Mouse (Mus musculus): ENCODE data around the gene Slc7a7.

Gene Slc7a7

DNA sequence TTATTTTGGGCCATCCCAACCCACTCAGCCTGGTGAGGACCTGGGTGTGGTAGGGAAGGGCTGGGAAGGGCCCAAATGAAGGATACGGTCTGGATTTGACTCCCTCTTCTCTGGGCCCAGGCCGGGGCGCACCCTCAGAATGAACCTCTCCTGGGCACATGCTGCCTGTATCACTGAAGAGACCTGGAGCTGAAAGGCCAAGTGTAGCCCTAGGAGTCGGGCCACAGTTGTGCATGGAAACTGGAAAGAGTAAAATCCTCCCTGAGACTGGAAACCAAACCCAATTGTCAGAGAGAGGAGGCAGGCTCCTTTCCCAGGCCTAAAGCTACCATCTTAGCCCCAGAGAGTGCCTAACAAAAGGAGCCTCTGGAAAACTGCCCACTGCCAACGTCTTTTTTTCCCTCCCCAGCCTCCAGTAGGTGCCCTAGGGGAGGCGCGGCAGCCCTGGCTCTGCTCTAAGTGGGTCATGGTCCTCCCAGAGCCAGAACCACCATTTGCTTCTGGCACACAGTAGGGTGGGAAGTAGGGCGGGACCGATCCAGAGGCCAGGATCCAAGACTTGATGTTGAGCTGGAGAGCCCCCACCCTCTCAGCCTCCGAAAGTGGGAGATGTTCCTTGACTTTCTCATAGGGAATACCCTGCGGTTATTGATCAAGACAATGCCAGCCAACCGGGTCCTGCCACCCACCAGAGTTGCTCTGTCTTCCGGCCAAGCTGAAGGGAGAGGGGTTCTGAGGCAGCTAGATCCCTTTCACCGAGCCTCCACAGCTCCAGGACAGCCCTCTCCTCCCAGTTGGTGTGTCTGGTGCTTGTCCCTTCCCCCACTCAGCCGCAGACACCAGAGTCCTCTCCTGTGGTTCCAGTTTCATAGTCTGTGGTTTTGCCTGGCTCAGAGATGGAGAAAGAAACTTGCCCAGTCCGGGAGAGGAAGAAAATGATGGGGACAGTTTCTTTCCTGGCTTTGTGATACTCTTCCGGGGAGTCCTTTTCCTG lies 15.6 kb upstream of the Slc7a7 start:
- peak; percentile 76 for DNase-seq (ENCODE audit: low read depth, low spot score)

DNA sequence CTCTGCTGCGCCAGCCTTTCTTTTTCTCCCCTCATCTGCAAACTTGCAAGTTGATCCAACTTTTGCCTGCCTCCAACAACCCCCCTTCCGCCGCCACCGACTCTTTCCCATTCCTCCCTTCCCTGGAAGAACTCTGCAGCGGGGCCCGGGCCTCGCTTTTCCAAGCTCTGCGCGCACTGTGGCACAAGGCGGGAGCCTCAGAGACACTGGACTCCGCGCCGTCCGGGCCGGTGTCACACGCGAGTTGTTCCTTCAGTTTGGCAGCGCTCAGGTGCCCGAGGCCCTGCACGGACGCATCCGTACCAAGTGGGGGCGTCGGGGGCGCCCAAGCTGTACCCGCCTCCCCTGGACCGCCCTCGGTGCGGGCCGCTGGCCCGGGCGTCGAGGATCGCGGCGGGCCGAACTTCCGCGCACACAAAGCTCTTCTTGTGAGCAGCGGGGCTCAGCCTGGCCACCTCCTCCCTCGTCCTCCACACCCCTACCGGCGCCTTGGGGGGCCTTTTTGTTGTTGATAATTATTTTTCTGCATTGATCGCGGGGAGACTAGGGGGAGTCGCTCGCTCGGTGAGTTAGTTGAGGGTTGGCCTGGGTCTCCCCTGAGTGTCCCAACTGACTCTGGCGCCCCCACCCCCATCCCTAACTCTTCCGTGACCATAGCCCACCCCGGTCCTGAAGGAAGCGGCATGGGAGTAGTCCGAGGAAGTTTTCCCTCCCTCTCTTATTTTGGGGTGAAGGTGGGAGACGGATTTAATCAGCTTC lies 14.7 kb upstream of the Slc7a7 start:
- DNase-seq (ENCODE audit: low read depth, low spot score), result peak; percentile 57

DNA sequence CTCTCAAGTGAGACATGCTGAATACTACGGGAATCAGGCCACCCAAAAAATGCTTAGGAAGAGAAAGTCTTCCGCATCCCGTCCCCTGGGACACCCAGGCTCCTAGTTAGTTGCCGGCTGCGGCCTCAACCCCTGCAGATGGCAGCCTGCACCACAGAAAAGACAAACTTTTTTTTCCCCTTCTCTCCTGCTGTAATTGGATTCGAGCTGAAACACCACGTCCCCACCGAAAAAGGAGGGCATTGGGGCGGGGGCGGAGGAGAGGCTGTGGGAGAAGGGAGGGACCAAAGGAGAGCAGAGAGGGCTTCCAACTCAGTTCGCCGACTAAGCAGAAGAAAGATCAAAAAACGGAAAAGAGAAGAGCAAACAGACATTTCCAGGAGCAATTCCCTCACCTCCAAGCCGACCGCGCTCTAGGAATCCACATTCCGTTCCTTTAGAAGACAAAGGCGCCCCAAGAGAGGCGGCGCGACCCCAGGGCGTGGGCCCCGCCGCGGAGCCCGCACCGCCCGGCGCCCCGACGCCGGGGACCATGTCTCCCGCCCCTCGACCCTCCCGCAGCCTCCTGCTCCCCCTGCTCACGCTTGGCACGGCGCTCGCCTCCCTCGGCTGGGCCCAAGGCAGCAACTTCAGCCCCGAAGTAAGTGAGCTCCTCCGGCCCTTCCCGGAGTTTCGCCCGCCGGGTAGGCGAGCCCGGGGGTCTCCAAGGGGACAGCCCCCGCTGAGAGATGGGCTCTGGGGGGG lies 13.9 kb upstream of the Slc7a7 start, which contains the start of gene Mmp14:
Gene Mmp14, plus strand, starts transcription at position 279 of the 744 bp plus-strand sequence.
- peak; percentile 92 for DNase-seq (ENCODE audit: low read depth, low spot score)

DNA sequence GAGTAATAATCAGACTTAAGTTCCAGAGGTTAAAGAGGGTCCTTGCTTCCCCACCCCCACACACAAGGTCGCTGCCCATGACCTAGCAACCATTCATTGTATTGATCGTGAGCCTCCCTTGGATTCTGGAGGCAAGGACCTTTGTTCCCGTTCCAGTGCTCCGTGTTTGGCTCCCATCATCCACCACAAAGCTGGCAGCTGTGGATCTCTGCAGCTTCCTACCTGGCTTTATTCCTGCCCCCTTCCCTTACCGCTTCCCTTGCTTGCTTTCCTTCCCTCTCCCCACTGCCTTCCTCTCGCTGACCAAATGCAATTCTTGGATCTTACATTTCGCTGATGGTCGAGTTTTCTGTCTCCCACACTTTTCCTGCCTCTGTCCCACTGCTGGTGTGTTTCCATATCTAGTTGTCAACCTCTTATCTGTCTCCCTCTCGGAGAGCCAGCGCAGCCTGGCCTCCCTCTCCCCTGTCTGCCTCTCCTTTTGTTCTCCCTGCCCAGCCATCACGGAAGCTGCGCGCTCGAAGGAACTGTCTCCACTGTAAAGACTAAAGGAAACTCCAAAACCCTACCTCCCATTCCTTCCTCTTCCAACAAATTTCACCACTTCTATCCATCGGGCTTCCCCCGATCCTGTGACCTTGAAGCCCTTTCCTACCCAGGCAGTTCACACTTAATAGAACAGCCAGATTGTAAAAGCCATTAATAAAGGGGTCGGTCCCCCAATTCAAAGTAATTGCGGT lies 13.0 kb upstream of the Slc7a7 start:
- DNase-seq (ENCODE audit: low read depth, low spot score), result no peak

DNA sequence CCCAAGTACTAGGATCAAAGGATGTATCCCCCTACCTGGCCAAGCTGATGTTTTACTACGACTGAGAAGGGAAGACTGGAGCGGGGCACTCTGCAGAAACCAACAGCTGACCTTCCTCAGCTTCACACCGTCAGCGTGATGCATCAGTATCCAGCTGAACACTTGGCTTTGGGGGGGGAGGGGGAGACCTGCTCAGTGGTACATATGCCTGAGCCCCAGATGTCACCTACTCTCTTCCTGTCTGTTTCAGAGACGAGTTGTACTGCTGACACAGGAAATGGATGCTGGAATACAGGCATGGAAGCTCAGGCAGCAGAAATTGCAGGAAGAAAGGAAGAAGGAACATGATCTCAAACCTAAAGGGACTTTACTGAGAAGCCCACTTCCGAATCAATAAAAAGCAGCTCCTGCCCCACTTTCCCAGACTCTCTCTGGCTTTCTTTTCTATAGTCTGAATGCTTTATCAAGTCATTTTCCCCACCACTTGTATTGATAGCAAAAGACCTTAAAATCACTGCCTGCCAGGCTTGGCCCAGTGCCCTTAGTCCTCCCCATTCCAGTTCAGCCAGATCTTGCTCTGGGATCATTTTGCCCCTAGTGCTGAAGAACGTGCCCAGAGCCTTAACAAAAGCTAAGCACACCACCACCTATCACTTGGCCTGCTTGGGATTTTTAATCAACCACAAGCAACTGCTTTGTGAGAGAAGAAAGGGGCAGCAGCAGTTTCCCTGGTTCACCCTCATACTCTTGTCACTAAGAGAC lies 11.9 kb upstream of the Slc7a7 start:
- peak; percentile 34 for DNase-seq (ENCODE audit: low read depth, low spot score)

DNA sequence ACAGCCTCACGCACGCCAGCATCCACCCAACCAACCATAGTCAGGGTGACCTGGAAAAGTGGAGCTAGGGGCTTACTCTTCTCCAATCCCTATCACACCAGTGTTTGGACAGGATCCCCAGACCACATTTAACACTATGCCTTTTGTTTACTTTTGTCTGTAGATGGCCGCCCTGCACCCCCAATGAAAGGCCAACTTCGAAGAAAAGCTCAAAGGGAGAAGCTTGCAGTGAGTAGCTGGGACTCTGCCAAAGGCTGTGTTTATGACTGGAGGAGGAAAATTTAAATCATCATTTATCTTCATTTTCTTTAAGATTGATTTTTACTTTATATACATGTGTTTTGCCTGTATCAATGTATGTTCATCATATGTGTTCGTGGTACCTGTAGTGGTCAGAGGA lies 10.8 kb upstream of the Slc7a7 start:
- DNase-seq (ENCODE audit: low read depth, low spot score), result no peak

DNA sequence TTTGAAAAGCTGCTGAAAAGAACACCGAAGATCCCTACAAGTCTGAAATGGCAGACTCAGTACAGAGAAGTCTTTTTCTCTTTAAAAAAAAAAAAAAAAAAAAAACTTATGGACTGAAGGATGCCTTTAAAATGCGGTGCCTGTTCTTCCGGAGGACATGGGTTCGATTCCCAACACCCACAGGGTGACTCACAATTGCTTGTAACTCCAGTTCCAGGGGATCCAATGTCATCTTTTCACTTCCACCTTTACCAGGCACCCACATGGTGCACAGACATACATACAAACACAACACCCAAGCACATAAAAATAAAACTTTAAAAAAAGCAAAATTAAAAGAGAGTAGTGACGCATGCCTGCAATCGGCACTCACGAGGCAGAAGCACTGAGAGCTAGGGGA lies 10.1 kb upstream of the Slc7a7 start:
- peak; percentile 60 for DNase-seq (ENCODE audit: low read depth, low spot score)

DNA sequence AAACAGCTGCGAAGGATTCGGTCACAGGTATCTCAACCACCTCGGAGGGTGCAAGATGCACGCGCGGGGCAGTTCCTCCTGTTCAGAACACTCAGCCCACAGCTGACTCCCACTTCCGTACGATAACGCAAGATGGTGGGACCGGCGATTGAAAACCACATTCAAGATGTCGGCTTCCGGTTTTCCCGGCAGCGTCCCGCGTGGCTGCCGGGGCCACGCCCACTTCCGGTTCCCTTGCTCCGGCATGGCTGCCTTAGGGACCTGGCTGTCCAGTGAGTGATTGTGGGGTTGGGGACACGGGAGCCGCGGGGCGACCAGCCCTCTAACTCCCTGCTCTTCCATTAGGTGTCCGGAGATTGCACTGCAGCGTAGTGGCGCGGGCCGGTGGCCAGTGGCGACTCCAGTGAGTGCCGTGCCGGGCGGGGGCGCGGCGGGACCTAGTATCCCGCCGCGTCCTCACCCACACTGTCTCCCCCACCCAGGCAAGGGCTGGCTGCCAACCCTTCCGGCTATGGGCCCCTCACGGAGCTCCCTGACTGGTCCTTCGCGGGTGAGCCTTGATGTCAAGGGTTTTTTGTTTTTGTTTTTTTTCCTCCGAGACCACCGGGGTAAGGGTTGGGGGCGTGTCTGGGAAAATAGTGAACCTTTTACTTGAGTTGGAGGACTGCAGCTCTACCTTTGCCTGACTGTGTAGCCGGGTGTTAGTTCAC lies 9.3 kb upstream of the Slc7a7 start, which contains the start of gene Mrpl52:
Gene Mrpl52, plus strand, starts transcription at position 221 of the 710 bp plus-strand sequence.
- peak; percentile 91 for DNase-seq (ENCODE audit: low read depth, low spot score)

DNA sequence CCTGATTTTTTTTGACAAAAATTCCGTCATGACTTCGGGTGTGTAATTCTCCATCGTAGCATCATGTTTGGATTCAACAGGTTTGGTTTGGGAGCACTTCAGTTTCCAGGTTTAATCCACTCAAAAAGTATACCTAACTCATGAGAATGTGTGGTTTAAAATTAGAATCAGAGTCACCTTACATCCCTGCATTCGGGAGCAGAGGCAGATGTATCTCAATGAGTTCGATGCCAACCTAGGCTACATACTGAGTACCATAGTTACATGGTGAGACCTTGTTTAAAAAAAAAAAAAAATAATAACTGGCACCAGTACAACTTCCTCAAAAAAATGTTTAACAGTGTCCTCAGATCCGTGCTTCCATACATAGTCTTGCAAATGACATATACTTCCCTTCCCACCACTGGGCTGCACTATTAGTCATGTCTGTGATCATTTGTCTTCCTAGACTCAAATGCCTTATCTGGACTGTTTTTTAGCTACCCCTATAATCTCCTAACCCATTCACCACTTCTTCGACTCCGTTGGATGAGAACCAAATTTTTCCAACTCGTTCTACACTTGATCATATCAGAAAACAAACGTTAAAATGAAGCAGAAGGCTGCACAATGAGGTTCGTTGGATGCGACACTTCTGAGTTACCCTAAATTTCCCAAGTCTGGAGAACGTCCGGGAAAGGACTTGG lies 8.6 kb upstream of the Slc7a7 start:
- DNase-seq (ENCODE audit: low read depth, low spot score), result peak; percentile 58

DNA sequence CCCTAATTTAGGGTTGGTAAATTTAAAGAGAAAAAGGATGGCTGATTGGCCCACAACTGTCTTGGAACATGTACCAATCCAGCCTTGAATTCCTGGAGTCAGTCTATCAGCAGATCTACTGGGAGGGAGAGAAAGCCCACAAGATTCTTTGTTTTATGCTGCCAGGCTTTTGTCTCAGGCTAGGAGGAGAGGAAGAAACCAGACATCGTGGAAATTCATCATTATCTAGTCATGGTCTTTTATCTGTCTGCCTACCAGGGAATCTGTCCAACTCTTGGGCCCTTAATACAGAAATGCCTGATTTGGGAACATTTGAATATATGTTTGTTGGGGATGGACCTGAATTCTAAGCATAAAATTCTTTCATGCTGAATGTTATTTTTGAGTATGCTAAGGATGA lies 8.0 kb upstream of the Slc7a7 start:
- no peak for DNase-seq (ENCODE audit: low read depth, low spot score)

DNA sequence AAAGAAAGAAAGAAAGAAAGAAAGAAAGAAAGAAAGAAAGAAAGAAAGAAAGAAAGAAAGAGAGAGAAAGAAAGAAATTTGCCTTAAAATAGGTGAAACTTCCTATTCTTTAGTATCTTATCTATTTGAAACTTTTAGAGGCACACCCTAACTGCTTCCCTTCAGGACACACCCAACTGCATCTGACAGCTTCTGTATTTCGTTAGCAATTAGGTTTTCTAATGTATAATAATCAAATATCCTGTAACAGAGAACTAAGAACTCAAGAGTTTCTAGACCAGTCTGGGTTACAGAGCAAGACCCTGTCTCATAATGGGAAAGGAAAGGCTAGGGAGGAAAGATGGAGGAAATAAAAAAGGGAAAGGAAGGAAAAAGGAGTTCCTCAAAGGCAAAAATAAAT lies 7.1 kb upstream of the Slc7a7 start:
- no peak for DNase-seq (ENCODE audit: low read depth, low spot score)

DNA sequence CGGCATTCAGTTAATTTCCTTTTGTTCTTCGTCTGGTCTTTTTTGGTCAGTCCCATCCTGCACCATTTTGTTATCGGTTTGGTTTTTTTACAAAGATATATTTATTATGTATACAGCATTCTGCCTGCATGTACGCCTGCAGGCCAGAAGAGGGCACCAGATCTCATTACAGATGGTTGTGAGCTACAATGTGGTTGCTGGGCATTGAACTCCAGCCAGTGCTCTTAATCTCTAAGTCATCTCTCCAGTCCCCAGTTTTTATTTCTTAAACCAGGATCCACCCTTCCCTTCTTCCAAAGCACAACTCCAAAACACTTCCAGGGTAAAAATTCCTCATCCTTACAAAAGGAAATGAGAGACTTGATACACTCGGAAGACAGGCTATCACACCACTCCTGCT lies 5.8 kb upstream of the Slc7a7 start:
- peak; percentile 65 for DNase-seq (ENCODE audit: low read depth, low spot score)

DNA sequence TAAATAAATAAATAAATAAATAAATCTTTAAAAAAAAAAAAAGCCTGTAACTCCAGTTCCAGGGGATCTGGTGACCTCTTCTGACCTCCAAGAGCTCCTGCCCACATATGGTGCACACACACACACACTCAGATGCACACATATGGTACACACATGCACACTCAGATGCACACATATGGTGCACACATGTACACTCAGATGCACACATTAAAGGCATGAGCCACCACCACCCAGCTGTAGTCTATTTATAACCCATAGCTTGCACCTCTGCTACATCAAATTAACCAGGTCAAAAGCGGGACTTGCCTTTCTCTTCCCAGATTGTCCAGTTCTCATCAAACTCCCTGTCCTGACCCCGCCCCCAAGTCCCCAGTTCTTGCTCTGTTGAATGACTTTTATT lies 3.4 kb upstream of the Slc7a7 start:
- no peak for DNase-seq (ENCODE audit: low read depth, low spot score)

DNA sequence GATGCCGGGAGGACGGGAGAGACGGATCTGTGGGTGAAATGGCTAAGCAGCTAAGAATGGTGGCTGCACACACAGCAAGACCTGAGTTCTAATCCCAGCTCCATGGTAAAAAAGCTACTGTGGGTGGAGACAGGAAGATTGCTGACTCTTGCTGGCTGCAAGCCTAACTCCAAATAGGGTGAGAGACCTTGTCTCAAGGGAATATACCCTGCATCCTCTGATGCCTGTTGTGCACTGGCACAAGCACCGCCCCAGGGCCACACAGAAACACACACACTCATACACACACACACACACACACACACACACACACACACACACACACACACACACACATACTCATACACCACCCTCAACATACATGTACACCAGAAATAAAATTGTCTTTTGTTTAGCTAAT lies 750 bp downstream of the Slc7a7 start:
- DNase-seq (ENCODE audit: low read depth, low spot score), result no peak

DNA sequence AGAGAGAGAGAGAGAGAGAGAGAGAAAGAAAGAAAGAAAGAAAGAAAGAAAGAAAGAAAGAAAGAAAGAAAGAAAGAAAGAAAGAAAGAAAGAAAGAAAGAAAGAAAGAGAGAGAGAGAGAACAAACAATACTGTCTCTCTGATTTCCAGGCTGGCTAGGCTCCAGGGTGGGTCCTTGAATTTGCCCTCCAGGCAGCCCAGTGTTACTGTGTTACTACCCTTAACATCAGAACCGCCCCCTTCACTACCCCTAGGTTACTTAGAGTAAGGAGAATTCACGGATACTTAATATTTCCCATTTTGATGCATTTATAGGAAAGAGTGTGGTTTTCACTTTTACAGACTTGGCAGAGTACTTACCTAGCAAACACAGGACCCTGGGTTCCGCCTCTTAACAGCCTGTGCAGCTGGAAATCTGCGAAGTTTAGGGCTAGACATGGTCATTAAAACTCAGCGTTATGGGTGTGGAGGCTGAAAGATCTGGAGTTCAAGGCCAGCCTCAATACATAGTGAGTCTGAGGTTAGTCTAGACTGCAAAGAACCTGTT lies 1.3 kb downstream of the Slc7a7 start:
- no peak for DNase-seq (ENCODE audit: low read depth, low spot score)

DNA sequence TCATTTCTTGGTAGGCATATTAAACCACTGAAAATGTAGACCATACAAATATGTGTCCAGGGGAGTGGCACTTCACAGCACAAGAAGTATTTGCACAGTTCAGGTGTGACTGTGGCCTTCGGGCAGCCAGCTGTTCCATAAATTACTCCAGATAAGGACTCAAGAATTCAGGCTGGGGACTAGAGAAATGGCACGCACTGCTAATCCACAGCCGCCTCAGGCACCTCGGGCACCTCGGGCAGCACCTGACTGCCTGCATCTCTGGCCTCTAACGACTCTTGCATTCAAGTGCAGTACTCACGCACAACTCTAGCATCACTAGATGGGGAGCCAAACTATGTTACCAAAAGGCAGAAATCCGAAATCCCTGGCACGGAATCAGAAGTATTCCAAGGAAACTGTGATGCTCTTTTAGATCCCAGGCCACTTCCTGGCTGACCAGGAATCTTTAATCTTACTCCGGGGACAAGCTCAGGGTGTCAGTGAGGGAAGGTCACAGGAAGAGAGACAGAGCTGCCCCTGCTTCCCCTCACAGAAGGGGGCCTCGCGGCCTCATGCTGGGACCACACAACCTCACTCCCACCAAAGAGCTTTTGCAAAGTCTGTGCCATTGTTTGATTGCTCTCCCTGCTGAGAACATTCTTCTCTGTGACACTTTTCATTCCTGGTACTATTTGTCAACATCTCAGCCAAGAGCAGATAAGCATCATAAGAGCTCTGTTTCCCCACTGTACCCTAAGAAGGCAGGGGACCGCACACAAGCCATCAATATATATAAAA lies 2.1 kb downstream of the Slc7a7 start:
- DNase-seq (ENCODE audit: low read depth, low spot score), result no peak

DNA sequence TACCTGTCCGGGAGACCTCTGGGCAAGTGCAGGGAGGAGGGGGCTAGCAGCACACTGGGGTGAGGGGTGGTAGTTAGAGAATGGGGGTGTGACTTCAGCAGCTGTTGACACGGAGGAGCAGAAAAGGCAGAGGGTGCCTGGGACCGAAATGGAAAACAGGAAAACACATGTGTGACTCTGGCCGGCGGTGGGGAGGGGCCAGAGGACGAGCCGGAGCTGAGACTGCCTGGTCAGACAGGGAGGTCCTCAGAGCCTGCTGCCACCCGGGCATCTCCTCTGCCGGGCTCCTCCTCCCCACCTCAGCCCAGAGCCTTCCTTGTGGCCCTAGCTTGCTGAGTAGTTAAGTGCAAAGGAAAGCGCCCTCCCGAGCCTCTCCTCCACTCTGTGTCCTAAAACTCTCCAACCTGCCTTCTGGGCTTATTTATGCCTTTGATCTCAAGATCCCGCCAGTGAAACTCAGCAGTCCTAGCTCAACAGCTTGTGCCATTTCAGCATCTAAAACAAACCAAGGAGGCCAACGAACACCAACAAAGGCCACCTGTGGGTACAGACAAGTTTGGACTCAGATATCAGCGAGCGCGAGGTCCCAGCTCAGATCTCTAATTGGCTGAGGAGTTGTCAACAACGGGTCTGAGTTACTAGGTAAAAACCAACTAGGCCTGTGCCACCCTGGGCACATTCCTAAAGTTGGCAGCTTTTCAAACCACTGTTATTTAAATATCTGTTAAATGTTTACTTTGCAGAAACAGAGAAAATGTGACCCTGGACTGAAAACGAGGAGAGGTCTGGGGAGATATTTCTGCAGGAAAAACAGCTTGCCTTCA lies 3.5 kb downstream of the Slc7a7 start:
- no peak for DNase-seq (ENCODE audit: low read depth, low spot score)

Measured in 3T3-L1 (cell line).